Mouse (Mus musculus) bone marrow macrophage, adult 2 months (primary cell): ENCODE measurements around the gene Nup210.

Experiments used
- CTCF ChIP-seq: IDR thresholded peaks from 2 replicates; pipeline ENCODE4 v1.5.1; 2012; ENCODE audit warnings: low read depth, mild to moderate bottlenecking, low read length, moderate library complexity
- POLR2A ChIP-seq: IDR thresholded peaks from 2 replicates; pipeline ENCODE4 v1.6.1; 2012; ENCODE audit warnings: mild to moderate bottlenecking, low read depth, low read length, borderline replicate concordance

- TF ChIP-seq CTCF (no peak), POLR2A (no peak)
These were observed 7.1 kb downstream of the Nup210 start for GRCm38 (mm10) chr6:91109489-91109888.
